Mouse (Mus musculus): ENCODE data around the gene Garnl3. TPM values are rescaled to one million over a fixed set of nuclear protein-coding genes. Genes with fewer than 3 reads are reported as not detected.
A peak's percentile ranks its signal among the peaks of the same experiment; 100 is the strongest.

Gene Garnl3
- total and polyA plus RNA-seq, 3 experiments: 2.3 to 3.8 (median 3.6) TPM

- intact Hi-C loops (cut with DNase I): no loop called here
- Histone ChIP-seq H3K4me1 (ENCODE audit: control insufficient read depth, insufficient read depth, low read length) (no peaks in the 10 kb centered on the region), H3K36me3 (ENCODE audit: control insufficient read depth, insufficient read depth, low read length) (no peaks in the 10 kb centered on the region), H3K27me3 (ENCODE audit: control insufficient read depth, insufficient read depth, low read length) (no peaks in the 10 kb centered on the region), H3K9ac (ENCODE audit: low read depth, low read length) (no peak overlapping the region), H3K79me2 (replicated peaks; ENCODE audit: control insufficient read depth, insufficient read depth, low read length) (no peaks in the 10 kb centered on the region), H3K4me3 (no peak overlapping the region), H3K27ac (no peak overlapping the region)
- no peak for TF ChIP-seq POLR2A (IDR thresholded peaks at IDR 0.05; ENCODE audit: insufficient read depth, low read depth, low read length)
- TF ChIP-seq CTCF (IDR thresholded peaks at IDR 0.05): peak; percentile 77
- 87% methylated on average over 5 of the region's 5 CpGs for WGBS
- no peak for DNase-seq
Measured at GRCm38 (mm10) chr2:32939418-32939817, 192.0 kb downstream of the Garnl3 start.

- intact Hi-C loops (cut with DNase I): no loop called here
- no peak for TF ChIP-seq EP300 (IDR thresholded peaks at IDR 0.05; ENCODE audit: insufficient read depth, low read depth, low read length)
- no peak for TF ChIP-seq CTCF (IDR thresholded peaks at IDR 0.05)
- TF ChIP-seq POLR2A (IDR thresholded peaks at IDR 0.05; ENCODE audit: insufficient read depth, low read depth, low read length): no peak
- DNase-seq: no peak
- Histone ChIP-seq H3K79me2 (replicated peaks; ENCODE audit: control insufficient read depth, insufficient read depth, low read length) (no peaks in the 10 kb centered on the region), H3K4me1 (ENCODE audit: control insufficient read depth, insufficient read depth, low read length) (no peaks in the 10 kb centered on the region), H3K4me3 (no peak overlapping the region), H3K27me3 (ENCODE audit: control insufficient read depth, insufficient read depth, low read length) (no peaks in the 10 kb centered on the region), H3K36me3 (ENCODE audit: control insufficient read depth, insufficient read depth, low read length) (no peaks in the 10 kb centered on the region), H3K27ac (no peak overlapping the region), H3K9ac (ENCODE audit: low read depth, low read length) (no peak overlapping the region)
- WGBS: 86% methylated on average over 5 of the region's 5 CpGs
Measured at GRCm38 (mm10) chr2:32938741-32939140, 192.7 kb downstream of the Garnl3 start.

Other genes with a start within 250 kb of the Garnl3 start
- gene Rpl12, start 170.1 kb downstream of the Garnl3 start, total RNA-seq (2021): 10 to 100 TPM; 60.6 to 64.0 TPM
- 150 and 174 TPM in 2 replicates for gene Rpl12, start 170.1 kb downstream of the Garnl3 start, polyA plus RNA-seq (2012; rRNA removed)
- 10 to 100 TPM; 12.6 to 16.3 TPM for gene Lrsam1, start 170.0 kb downstream of the Garnl3 start, total RNA-seq (2021)
- 11.4 and 14.8 TPM in 2 replicates for gene Lrsam1, start 170.0 kb downstream of the Garnl3 start, polyA plus RNA-seq (2012; rRNA removed)
- 10 to 100 TPM; 12.8 to 16.6 TPM for gene Slc2a8, start 149.6 kb downstream of the Garnl3 start, total RNA-seq (2021)
- 25.2 and 35.7 TPM in 2 replicates for gene Slc2a8, start 149.6 kb downstream of the Garnl3 start, polyA plus RNA-seq (2012; rRNA removed)
- gene Angptl2, start 84.4 kb upstream of the Garnl3 start, total RNA-seq (2021): 10 to 100 TPM; 45.3 to 46.2 TPM
- gene Angptl2, start 84.4 kb upstream of the Garnl3 start, polyA plus RNA-seq (2012; rRNA removed): 91.4 and 128 TPM in 2 replicates
- 1 to 10 TPM; 4.9 to 5.3 TPM for gene Ralgps1, start 239.8 kb upstream of the Garnl3 start, total RNA-seq (2021)
- gene Ralgps1, start 239.8 kb upstream of the Garnl3 start, polyA plus RNA-seq (2012; rRNA removed): 3.8 and 5.2 TPM in 2 replicates